Mouse (Mus musculus): ENCODE measurements around the gene Sdhaf1. TPM values are rescaled to one million over a fixed set of nuclear protein-coding genes. Genes with fewer than 3 reads are reported as not detected.

Sdhaf1 gene
- polyA plus RNA-seq, 1 experiment = not detected

DNA sequence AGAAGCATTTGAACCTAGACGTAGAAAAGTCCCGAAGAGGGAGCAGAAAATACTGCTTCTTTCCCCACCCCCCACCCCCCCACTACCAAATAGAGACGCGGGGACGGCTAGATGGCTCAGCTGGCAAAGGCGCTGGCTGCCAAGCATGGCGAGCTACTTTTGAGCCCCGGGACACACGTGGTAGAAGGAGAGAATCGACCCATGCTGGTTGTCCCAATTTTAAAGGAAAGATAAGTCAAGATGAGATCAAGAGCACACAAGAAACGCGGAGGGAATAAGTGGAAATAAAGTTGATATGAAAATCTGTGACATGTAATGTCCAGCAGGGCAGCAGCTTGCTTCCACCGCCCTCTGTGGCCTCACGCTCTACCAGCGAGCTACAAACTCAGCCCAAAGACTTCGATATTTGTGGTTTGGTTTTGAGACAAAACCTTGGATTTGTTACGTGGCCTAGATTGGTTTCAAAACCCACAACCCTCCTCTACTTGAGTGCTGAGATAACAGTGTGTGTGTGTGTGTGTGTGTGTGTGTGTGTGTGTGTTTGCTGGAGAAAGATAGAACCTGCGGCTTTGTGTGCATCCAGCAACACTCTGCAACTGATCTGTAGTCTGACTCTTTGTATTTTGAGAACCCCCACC lies 9.0 kb upstream of the Sdhaf1 start:
- peaks cover 24% of the 10 kb centered on the region for H3K4me1 ChIP-seq (ENCODE audit: control insufficient read depth, insufficient read depth, low read length)
- peak overlapping the region; percentile 40 for H3K4me3 ChIP-seq (ENCODE audit: insufficient read depth, low read depth, low read length)
- peak overlapping the region; percentile 93 for H3K27ac ChIP-seq (ENCODE audit: insufficient read depth, low read depth, low read length)
- 44% methylated on average over 18 of the region's 18 CpGs for WGBS
- no peak for TF ChIP-seq POLR2A (IDR thresholded peaks at IDR 0.05; ENCODE audit: insufficient read depth, low read depth, low read length)
- TF ChIP-seq CTCF (IDR thresholded peaks at IDR 0.05; ENCODE audit: insufficient read depth, low read depth, low read length) = no peak

DNA sequence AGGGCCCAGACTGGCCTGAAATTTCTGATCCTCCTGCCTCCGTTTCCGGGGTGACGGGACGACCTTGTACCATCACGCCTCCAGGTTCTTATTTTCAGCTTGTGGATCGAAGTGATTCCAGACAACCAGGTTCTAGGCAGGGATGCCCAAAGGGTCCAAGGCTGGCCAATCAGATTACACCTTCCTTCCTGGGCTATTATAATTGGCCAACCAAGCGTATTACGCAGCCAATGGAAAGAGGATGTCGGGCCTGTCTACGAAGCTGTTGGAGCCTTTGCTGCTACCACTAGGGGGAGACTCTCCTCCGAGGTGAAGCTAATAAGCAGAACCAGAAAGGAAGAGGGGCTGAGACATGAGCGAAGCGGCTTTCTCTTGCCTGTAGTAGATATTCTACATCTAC lies 8.2 kb upstream of the Sdhaf1 start:
- TF ChIP-seq POLR2A (IDR thresholded peaks at IDR 0.05; ENCODE audit: insufficient read depth, low read depth, low read length) (no peak), CTCF (IDR thresholded peaks at IDR 0.05; ENCODE audit: insufficient read depth, low read depth, low read length) (peak; percentile 47)
- peak overlapping the region; percentile 40 for H3K4me3 ChIP-seq (ENCODE audit: insufficient read depth, low read depth, low read length)
- peak overlapping the region; percentile 93 for H3K27ac ChIP-seq (ENCODE audit: insufficient read depth, low read depth, low read length)
- 2% methylated on average over 13 of the region's 13 CpGs for WGBS
- H3K4me1 ChIP-seq (ENCODE audit: control insufficient read depth, insufficient read depth, low read length) = peaks cover 28% of the 10 kb centered on the region

DNA sequence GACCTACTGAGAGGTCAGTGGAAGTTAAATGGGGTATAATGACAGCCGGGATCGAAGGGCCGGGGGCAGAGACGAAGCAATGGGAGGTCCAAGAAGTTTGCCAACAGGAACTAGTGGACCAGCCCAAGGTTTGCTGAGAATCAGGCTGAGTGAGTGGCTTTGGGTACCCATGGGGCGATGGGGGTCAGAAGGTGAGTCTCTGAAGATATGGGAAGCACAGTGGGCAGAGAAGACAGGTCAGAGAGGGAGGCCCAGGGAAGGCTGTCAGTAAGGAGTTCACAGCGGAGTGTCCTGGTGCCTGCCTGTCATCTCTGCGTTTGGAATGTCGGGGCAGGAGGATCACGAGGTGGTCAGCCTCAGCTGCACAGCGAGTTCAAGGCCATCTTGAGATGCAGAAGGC lies 4.7 kb upstream of the Sdhaf1 start:
- H3K4me3 ChIP-seq (ENCODE audit: insufficient read depth, low read depth, low read length) = no peak overlapping the region
- H3K27ac ChIP-seq (ENCODE audit: insufficient read depth, low read depth, low read length) = no peak overlapping the region
- TF ChIP-seq POLR2A (IDR thresholded peaks at IDR 0.05; ENCODE audit: insufficient read depth, low read depth, low read length) (no peak), CTCF (IDR thresholded peaks at IDR 0.05; ENCODE audit: insufficient read depth, low read depth, low read length) (no peak)
- H3K4me1 ChIP-seq (ENCODE audit: control insufficient read depth, insufficient read depth, low read length) = peaks cover 14% of the 10 kb centered on the region
- 58% methylated on average over 10 of the region's 10 CpGs for WGBS

DNA sequence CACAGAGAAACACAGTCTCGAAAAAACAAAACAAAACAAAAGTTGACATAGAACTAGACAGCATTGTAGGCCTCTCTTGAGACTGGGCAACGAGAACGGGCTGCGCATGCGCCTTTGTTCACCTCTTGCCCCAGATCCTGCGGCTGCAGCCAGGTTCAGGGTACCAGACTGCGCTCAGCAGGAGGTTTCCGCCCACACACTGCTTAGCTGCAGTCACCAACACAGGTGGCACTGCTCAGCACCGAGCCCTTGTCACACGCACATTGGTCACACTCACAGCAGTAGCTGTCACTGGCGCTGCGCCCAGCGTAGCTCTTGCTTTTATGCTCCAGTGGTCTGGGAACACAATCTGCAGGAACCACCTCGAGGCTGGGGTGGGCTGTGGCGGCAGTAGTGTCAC lies 3.4 kb upstream of the Sdhaf1 start:
- Histone ChIP-seq H3K4me1 (ENCODE audit: control insufficient read depth, insufficient read depth, low read length) (peaks cover 5% of the 10 kb centered on the region), H3K4me3 (ENCODE audit: insufficient read depth, low read depth, low read length) (no peak overlapping the region), H3K27ac (ENCODE audit: insufficient read depth, low read depth, low read length) (no peak overlapping the region)
- 56% methylated on average over 15 of the region's 15 CpGs for WGBS
- no peak for TF ChIP-seq CTCF (IDR thresholded peaks at IDR 0.05; ENCODE audit: insufficient read depth, low read depth, low read length)
- no peak for TF ChIP-seq POLR2A (IDR thresholded peaks at IDR 0.05; ENCODE audit: insufficient read depth, low read depth, low read length)

DNA sequence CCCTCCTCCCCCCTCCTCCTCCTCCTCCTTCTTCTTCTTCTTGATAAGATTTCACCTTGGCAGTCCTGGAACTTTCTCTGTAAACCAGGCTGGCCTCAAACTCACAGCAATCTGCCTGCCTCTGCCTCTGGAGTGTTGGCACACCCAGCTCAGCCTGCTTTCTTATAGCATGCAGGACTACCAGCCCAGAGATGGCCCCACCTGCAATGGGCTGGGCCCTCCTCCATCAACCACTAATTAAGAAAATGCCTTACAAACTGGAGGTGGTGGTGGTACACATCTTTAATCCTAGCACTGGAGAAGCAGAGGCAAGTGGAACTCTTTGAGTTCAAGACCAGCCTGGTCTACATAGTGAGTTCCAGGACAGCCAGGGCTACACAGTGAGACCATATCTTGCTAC lies 2.7 kb upstream of the Sdhaf1 start:
- peaks cover 8% of the 10 kb centered on the region for H3K4me1 ChIP-seq (ENCODE audit: control insufficient read depth, insufficient read depth, low read length)
- H3K27ac ChIP-seq (ENCODE audit: insufficient read depth, low read depth, low read length) = no peak overlapping the region
- TF ChIP-seq CTCF (IDR thresholded peaks at IDR 0.05; ENCODE audit: insufficient read depth, low read depth, low read length) (no peak), POLR2A (IDR thresholded peaks at IDR 0.05; ENCODE audit: insufficient read depth, low read depth, low read length) (no peak)

DNA sequence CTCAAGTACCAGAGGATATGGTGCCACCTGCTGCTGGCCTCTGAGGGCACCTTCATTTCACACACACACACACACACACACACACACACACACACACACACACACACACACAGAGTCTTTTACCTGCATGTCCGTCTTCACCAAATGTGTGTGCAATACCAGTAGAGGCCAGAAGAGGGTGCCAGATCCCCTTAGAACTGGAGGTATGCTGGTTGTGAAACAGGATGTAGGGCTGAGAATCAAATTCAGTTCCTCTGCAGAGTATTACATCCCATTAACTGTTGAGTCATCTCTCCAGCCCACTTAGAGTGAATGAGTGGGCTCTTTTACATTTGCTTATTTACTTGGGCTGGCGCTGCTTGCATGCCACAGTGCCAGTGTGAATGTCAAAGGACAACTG lies 1.7 kb upstream of the Sdhaf1 start:
- 31% methylated on average over 2 of the region's 2 CpGs for WGBS
- TF ChIP-seq POLR2A (IDR thresholded peaks at IDR 0.05; ENCODE audit: insufficient read depth, low read depth, low read length) = no peak
- no peak for TF ChIP-seq CTCF (IDR thresholded peaks at IDR 0.05; ENCODE audit: insufficient read depth, low read depth, low read length)
- no peak overlapping the region for H3K4me3 ChIP-seq (ENCODE audit: insufficient read depth, low read depth, low read length)
- H3K27ac ChIP-seq (ENCODE audit: insufficient read depth, low read depth, low read length) = no peak overlapping the region
- peaks cover 8% of the 10 kb centered on the region for H3K4me1 ChIP-seq (ENCODE audit: control insufficient read depth, insufficient read depth, low read length)

More for the DNA sequence above, 2.7 kb upstream of the Sdhaf1 start:
- H3K4me3 ChIP-seq (ENCODE audit: insufficient read depth, low read depth, low read length) = no peak overlapping the region

DNA sequence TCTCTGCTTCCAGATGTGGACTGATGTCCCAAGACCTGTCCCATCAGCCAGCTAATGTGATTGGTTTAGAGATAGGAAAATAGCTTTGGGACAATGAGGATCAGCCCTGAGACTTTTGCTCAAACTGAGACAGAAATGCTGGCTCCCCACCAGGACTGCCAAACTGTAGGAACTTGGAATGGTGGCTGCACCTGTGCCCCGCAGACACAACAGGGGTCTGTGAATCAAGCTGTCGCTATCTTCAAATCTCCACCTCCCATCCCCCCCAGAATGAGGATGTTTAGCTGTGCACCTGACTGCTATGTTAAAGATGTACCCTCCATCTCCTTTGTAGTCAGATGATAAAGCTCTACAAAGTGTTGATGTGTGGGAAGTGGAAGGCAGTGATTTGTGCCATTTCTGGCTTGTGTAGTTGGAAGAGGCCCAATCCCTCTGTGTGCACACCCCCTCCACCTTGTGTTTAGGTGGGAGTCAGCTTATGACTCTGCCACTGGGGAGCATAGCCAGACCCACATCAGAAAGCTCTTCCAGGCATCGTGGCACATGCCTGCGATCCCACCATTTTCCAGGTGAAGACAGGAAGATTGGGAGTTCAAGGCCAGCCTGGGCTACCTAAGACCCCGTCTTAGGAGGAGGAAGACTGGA lies 727 bp upstream of the Sdhaf1 start:
- no peak overlapping the region for H3K27ac ChIP-seq (ENCODE audit: insufficient read depth, low read depth, low read length)
- no peak overlapping the region for H3K4me3 ChIP-seq (ENCODE audit: insufficient read depth, low read depth, low read length)
- H3K4me1 ChIP-seq (ENCODE audit: control insufficient read depth, insufficient read depth, low read length) = peaks cover 8% of the 10 kb centered on the region
- WGBS = 77% methylated on average over 5 of the region's 5 CpGs
- TF ChIP-seq CTCF (IDR thresholded peaks at IDR 0.05; ENCODE audit: insufficient read depth, low read depth, low read length) (no peak), POLR2A (IDR thresholded peaks at IDR 0.05; ENCODE audit: insufficient read depth, low read depth, low read length) (no peak)

GRCm38 (mm10) chr7:30322865-30323264 lies 830 bp downstream of the Sdhaf1 start:
- TF ChIP-seq CTCF (IDR thresholded peaks at IDR 0.05; ENCODE audit: insufficient read depth, low read depth, low read length) (no peak), POLR2A (IDR thresholded peaks at IDR 0.05; ENCODE audit: insufficient read depth, low read depth, low read length) (no peak)
- no peak overlapping the region for H3K27ac ChIP-seq (ENCODE audit: insufficient read depth, low read depth, low read length)
- WGBS = 34% methylated on average over 6 of the region's 6 CpGs
- H3K4me1 ChIP-seq (ENCODE audit: control insufficient read depth, insufficient read depth, low read length) = peaks cover 8% of the 10 kb centered on the region
- peak overlapping the region; percentile 39; the same call in 1 of the 2 replicates for H3K4me3 ChIP-seq (ENCODE audit: insufficient read depth, low read depth, low read length)

DNA sequence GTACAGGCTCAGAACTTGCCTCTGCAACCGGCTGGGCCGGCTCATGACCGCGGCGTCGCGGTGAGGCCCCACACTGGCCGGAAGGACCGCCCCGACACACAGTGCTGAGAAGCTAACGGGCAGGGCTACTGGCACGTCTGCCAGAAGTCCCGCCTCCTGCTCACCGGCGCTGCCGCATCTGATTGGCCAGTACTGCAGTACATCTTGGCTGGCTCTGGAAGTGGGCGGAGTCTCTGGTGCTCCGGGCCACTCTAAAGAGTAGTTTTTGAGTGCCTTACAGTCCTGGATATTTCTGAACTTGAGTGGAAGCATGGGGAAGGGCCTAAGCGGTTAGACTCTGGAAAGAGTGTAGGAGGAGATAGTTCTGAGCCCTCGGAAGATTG lies 1.4 kb downstream of the Sdhaf1 start:
- H3K27ac ChIP-seq (ENCODE audit: insufficient read depth, low read depth, low read length) = peak overlapping the region; percentile 77

More for the DNA sequence above, 1.4 kb downstream of the Sdhaf1 start:
- H3K4me3 ChIP-seq (ENCODE audit: insufficient read depth, low read depth, low read length) = peak overlapping the region; percentile 94
- WGBS = 0% methylated on average over 20 of the region's 20 CpGs
- no peak for TF ChIP-seq CTCF (IDR thresholded peaks at IDR 0.05; ENCODE audit: insufficient read depth, low read depth, low read length)
- TF ChIP-seq POLR2A (IDR thresholded peaks at IDR 0.05; ENCODE audit: insufficient read depth, low read depth, low read length) = peak; percentile 92
- H3K4me1 ChIP-seq (ENCODE audit: control insufficient read depth, insufficient read depth, low read length) = peaks cover 7% of the 10 kb centered on the region
